Mouse (Mus musculus) MEL-GATA-1-ER (cell line): ENCODE measurements at regions not wholly inside any gene's neighbourhood (a gene's known extent, or its start where the extent isn't known, plus 50 kb on each side); places are given as distances from the start of the nearest gene placed in this dataset.

ENCODE experiments used
- DNase-seq: peaks from one replicate; pipeline ENCODE4 v3.0.0-alpha.2; 2012; ENCODE audit warnings: low read depth; ENCODE audit errors: extremely low read depth

- no peak for DNase-seq
Measured at GRCm38 (mm10) chr4:54161337-54161993, 335.6 kb downstream of the Tmem38b start.

- no peak for DNase-seq
Measured at GRCm38 (mm10) chr4:54162308-54162707, 336.5 kb downstream of the Tmem38b start.

GRCm38 (mm10) chr4:54170202-54170931 lies 344.5 kb downstream of the Tmem38b start:
- DNase-seq = no peak

GRCm38 (mm10) chr4:54184213-54184612 lies 358.4 kb downstream of the Tmem38b start:
- no peak for DNase-seq

GRCm38 (mm10) chr4:54195734-54196133 lies 369.9 kb downstream of the Tmem38b start:
- no peak for DNase-seq

- DNase-seq = no peak
Measured at GRCm38 (mm10) chr4:54202440-54202839, 376.6 kb downstream of the Tmem38b start.

GRCm38 (mm10) chr4:54224572-54224971 lies 398.7 kb downstream of the Tmem38b start:
- no peak for DNase-seq
